Mouse (Mus musculus) heart, embryonic 11.5 days (tissue): ENCODE data around the gene Cacng7. TPM values are rescaled to one million over a fixed set of nuclear protein-coding genes. Genes with fewer than 3 reads are reported as not detected.

ENCODE experiments used
- ATAC-seq: fragments of 200-750 bp; cut with Nextera tagmentation; replicated peaks from 2 replicates; pipeline ENCODE4 v1.8.0; 2017; ENCODE audit warnings: moderate library complexity; ENCODE audit not compliant: insufficient number of reproducible peaks, low FRiP score, low TSS enrichment
- H3K27ac ChIP-seq: fragments of 300-500 bp; sonication (generic); 2 replicates; pipeline ENCODE4 v1.5.1; 2014; ENCODE audit warnings: mild to moderate bottlenecking, low read depth, low read length
- H3K27me3 ChIP-seq: fragments of 300-500 bp; sonication (generic); 2 replicates; pipeline ENCODE4 v1.6.1; 2014; ENCODE audit warnings: mild to moderate bottlenecking, low read length, mixed read lengths; ENCODE audit not compliant: control insufficient read depth, insufficient read depth
- H3K36me3 ChIP-seq: fragments of 300-500 bp; sonication (generic); 2 replicates; pipeline ENCODE4 v1.6.1; 2014; ENCODE audit warnings: mild to moderate bottlenecking, low read length, moderate library complexity, mixed read lengths; ENCODE audit not compliant: control insufficient read depth, insufficient read depth
- H3K4me1 ChIP-seq: fragments of 300-500 bp; sonication (generic); 2 replicates; pipeline ENCODE4 v1.6.1; 2014; ENCODE audit warnings: low read length; ENCODE audit not compliant: control insufficient read depth, insufficient read depth
- H3K4me2 ChIP-seq: fragments of 300-500 bp; sonication (generic); 2 replicates; pipeline ENCODE4 v1.6.1; 2014; ENCODE audit warnings: mild to moderate bottlenecking, moderate library complexity
- H3K4me3 ChIP-seq: fragments of 300-500 bp; sonication (generic); 2 replicates; pipeline ENCODE4 v1.5.1; 2014; ENCODE audit warnings: low read depth, low read length
- H3K9ac ChIP-seq: fragments of 300-500 bp; sonication (generic); 2 replicates; pipeline ENCODE4 v1.6.1; 2014; ENCODE audit warnings: mild to moderate bottlenecking, low read depth, low read length, moderate library complexity
- H3K9me3 ChIP-seq: fragments of 300-500 bp; sonication (generic); replicated peaks from 2 replicates; pipeline ENCODE4 v1.6.1; 2016; ENCODE audit warnings: low read length; ENCODE audit not compliant: control insufficient read depth
- WGBS: fragments of 180-500 bp; shearing (Covaris S2); extraction: QIAGEN DNeasy Blood & Tissue Kit; methylation state at CpG from one replicate; pipeline ENCODE4 v1.1.7; 2014; ENCODE audit not compliant: insufficient replicate concordance; 5-methylcytosine and 5-hydroxymethylcytosine counted together
- polyA plus RNA-seq: library from polyadenylated mRNA; unstranded; fragments of >200 nt; fragmentation: Nextera tagmentation; extraction: Ambion mirVana; gene quantifications from 2 replicates; pipeline ENCODE4 v1.2.1, GENCODE M21; 2014

Gene Cacng7
- polyA plus RNA-seq, 1 experiment from 2014 or later: 0.24 TPM

- H3K9me3 ChIP-seq: no peaks in the 10 kb centered on the region
- WGBS: 2% methylated on average over 10 of the region's 11 CpGs
- H3K27ac ChIP-seq: no peak overlapping the region
- H3K4me1 ChIP-seq: peaks cover 4% of the 10 kb centered on the region; the same call in 1 of the 2 replicates
- peak overlapping the region; percentile 35 for H3K4me3 ChIP-seq
- H3K27me3 ChIP-seq: peaks cover 28% of the 10 kb centered on the region
- H3K9ac ChIP-seq: no peak overlapping the region
- no peaks in the 10 kb centered on the region for H3K36me3 ChIP-seq
- H3K4me2 ChIP-seq: peak overlapping the region; percentile 66
- ATAC-seq: no peak
These were observed 34.8 kb downstream of the Cacng7 start for GRCm38 (mm10) chr7:3367569-3367968.

- no peaks in the 10 kb centered on the region for H3K36me3 ChIP-seq
- no peaks in the 10 kb centered on the region for H3K9me3 ChIP-seq
- 20% methylated on average over 12 of the region's 12 CpGs for WGBS
- no peak for ATAC-seq
- no peak overlapping the region for H3K4me3 ChIP-seq
- peaks cover 4% of the 10 kb centered on the region; the same call in 1 of the 2 replicates for H3K4me1 ChIP-seq
- H3K9ac ChIP-seq: no peak overlapping the region
- H3K27ac ChIP-seq: no peak overlapping the region
- peak overlapping the region; percentile 66 for H3K4me2 ChIP-seq
- peaks cover 28% of the 10 kb centered on the region for H3K27me3 ChIP-seq
These were observed 35.6 kb downstream of the Cacng7 start for GRCm38 (mm10) chr7:3368311-3368710.

GRCm38 (mm10) chr7:3369189-3369588 lies 36.4 kb downstream of the Cacng7 start:
- 58% methylated on average over 6 of the region's 6 CpGs for WGBS
- ATAC-seq: no peak

DNA sequence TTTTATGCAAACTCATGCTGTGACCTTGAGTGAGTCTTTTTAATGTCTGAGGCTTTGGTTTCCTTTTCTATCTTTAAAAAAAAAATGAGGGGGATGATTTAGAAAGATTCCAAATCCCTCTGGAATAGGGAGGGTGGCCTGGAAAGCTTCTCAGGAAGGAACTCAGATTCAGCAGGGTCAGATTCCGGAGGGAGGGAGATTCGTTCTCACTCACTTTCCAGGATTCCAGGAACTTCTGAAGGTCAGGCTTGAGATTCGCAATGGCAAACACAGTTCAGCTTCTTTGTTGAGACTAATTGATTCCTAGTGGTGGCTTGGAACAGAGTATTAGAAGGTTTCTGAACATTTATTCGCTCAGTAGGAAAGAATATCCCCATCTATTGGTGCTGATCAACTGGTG lies 37.7 kb downstream of the Cacng7 start:
- WGBS: 40% methylated on average over 4 of the region's 4 CpGs
- ATAC-seq: no peak

More at GRCm38 (mm10) chr7:3369189-3369588, 36.4 kb downstream of the Cacng7 start:
- no peak overlapping the region for H3K9ac ChIP-seq
- H3K4me1 ChIP-seq: peaks cover 4% of the 10 kb centered on the region; the same call in 1 of the 2 replicates
- H3K4me3 ChIP-seq: no peak overlapping the region
- no peaks in the 10 kb centered on the region for H3K9me3 ChIP-seq
- peaks cover 28% of the 10 kb centered on the region for H3K27me3 ChIP-seq
- H3K27ac ChIP-seq: no peak overlapping the region
- no peak overlapping the region for H3K4me2 ChIP-seq
- H3K36me3 ChIP-seq: no peaks in the 10 kb centered on the region

GRCm38 (mm10) chr7:3372376-3372775 lies 39.6 kb downstream of the Cacng7 start:
- Histone ChIP-seq H3K36me3 (no peaks in the 10 kb centered on the region), H3K27ac (no peak overlapping the region), H3K4me1 (0 out of 2 replicates have a peak, but pooled peaks cover under 1% of the 10 kb centered on the region), H3K9me3 (no peaks in the 10 kb centered on the region), H3K9ac (no peak overlapping the region), H3K4me3 (no peak overlapping the region), H3K4me2 (no peak overlapping the region), H3K27me3 (peaks cover 7% of the 10 kb centered on the region)
- no peak for ATAC-seq
- 64% methylated on average over 2 of the region's 2 CpGs for WGBS

More for the DNA sequence above, 37.7 kb downstream of the Cacng7 start:
- Histone ChIP-seq H3K36me3 (no peaks in the 10 kb centered on the region), H3K4me3 (no peak overlapping the region), H3K4me1 (peaks cover 4% of the 10 kb centered on the region; the same call in 1 of the 2 replicates), H3K27me3 (peaks cover 23% of the 10 kb centered on the region), H3K9ac (no peak overlapping the region), H3K9me3 (no peaks in the 10 kb centered on the region), H3K4me2 (no peak overlapping the region), H3K27ac (no peak overlapping the region)

- Histone ChIP-seq H3K9ac (no peak overlapping the region), H3K36me3 (no peaks in the 10 kb centered on the region), H3K4me3 (no peak overlapping the region), H3K9me3 (no peaks in the 10 kb centered on the region), H3K4me2 (no peak overlapping the region), H3K27me3 (no peaks in the 10 kb centered on the region), H3K4me1 (no peaks in the 10 kb centered on the region), H3K27ac (no peak overlapping the region)
- 82% methylated on average over 8 of the region's 8 CpGs for WGBS
- ATAC-seq: no peak
These were observed 41.0 kb downstream of the Cacng7 start for GRCm38 (mm10) chr7:3373754-3374153.

DNA sequence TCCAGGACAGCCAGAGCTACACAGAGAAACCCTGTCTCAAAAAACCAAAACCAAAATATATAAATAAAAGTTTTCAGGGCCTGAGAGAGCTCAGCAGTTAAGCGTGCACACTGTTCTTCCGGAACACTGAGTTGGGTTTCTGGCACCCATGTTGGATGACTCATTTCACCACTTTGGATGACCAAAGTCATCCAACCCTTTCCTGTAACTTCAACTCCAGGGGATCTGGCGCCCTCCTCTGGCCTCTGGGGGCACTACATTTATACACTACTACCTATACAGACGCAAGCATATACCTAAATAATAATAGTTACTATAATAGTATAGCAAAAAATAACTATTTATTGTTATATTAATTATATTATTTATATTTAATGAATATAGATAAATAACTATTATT lies 44.1 kb downstream of the Cacng7 start:
- H3K9me3 ChIP-seq: no peaks in the 10 kb centered on the region
- H3K9ac ChIP-seq: no peak overlapping the region
- H3K27me3 ChIP-seq: no peaks in the 10 kb centered on the region
- H3K4me3 ChIP-seq: no peak overlapping the region
- WGBS: 48% methylated on average over 4 of the region's 4 CpGs
- H3K36me3 ChIP-seq: no peaks in the 10 kb centered on the region
- H3K4me1 ChIP-seq: no peaks in the 10 kb centered on the region
- no peak for ATAC-seq
- no peak overlapping the region for H3K4me2 ChIP-seq
- no peak overlapping the region for H3K27ac ChIP-seq

GRCm38 (mm10) chr7:3382123-3382522 lies 49.4 kb downstream of the Cacng7 start:
- no peak for ATAC-seq
- H3K4me3 ChIP-seq: no peak overlapping the region
- 76% methylated on average over 9 of the region's 9 CpGs for WGBS
- no peaks in the 10 kb centered on the region for H3K9me3 ChIP-seq
- no peak overlapping the region for H3K9ac ChIP-seq
- no peak overlapping the region for H3K4me2 ChIP-seq
- H3K36me3 ChIP-seq: no peaks in the 10 kb centered on the region
- no peaks in the 10 kb centered on the region for H3K4me1 ChIP-seq
- H3K27me3 ChIP-seq: no peaks in the 10 kb centered on the region
- H3K27ac ChIP-seq: no peak overlapping the region

DNA sequence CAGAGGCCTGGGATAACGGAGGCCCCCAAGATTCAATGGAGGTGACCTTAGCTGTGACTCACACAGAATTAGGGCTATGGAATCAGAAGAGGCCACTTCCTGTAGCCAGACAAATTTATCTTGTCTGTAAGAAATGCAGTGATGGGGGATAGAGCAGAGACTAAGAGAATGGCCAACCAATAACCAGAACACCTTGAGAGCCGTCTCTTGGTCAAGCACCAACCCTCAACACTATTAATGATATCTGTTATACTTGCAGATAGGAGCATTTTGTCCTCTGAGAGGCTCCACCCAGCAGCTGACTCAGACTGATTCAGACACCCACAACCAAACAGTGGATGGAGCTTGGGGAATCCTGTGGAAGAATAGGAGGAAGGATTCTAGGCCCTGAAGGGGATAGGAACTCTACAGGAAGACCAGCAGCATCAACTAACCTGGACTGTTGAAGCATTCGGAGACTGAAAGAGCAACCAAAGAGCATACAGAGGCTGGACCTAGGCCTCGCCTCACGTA lies 52.1 kb downstream of the Cacng7 start:
- no peak overlapping the region for H3K4me2 ChIP-seq
- H3K9me3 ChIP-seq: no peaks in the 10 kb centered on the region
- no peak overlapping the region for H3K4me3 ChIP-seq
- H3K36me3 ChIP-seq: no peaks in the 10 kb centered on the region
- no peak overlapping the region for H3K9ac ChIP-seq
- H3K27me3 ChIP-seq: no peaks in the 10 kb centered on the region
- 76% methylated on average over 5 of the region's 5 CpGs for WGBS
- no peak overlapping the region for H3K27ac ChIP-seq
- no peaks in the 10 kb centered on the region for H3K4me1 ChIP-seq
- no peak for ATAC-seq
